Mouse (Mus musculus): Measurements from ENCODE around the gene Syngr1. TPM values are rescaled to one million over a fixed set of nuclear protein-coding genes. Genes with fewer than 3 reads are reported as not detected.

The Syngr1 gene
- total and polyA plus RNA-seq, 3 experiments = 105 to 115 TPM; not detected in 1

GRCm38 (mm10) chr15:80112499-80112898 lies 21.4 kb downstream of the Syngr1 start:
- Histone ChIP-seq H3K27me3 (ENCODE audit: control insufficient read depth in 1 of 2, insufficient read depth in 2 of 2, low read length in 2 of 2) (no peaks in the 10 kb centered on the region), H3K9me3 (replicated peaks; ENCODE audit: insufficient read depth, low read length) (no peaks in the 10 kb centered on the region), H3K27ac (ENCODE audit: control insufficient read depth, low read depth, low read length) (no peak overlapping the region), H3K9ac (ENCODE audit: control insufficient read depth, low read depth, low read length, poor library complexity, severe bottlenecking) (no peak overlapping the region), H3K79me2 (ENCODE audit: control insufficient read depth, insufficient read depth, low read length, poor library complexity) (no peaks in the 10 kb centered on the region), H3K4me3 (ENCODE audit: control insufficient read depth in 1 of 2, insufficient read depth in 1 of 2, low read depth in 2 of 2, low read length in 2 of 2) (no peak overlapping the region), H3K4me1 (ENCODE audit: control insufficient read depth in 1 of 2, insufficient read depth in 2 of 2, low read length in 2 of 2) (peaks cover 0 to 3% of the 10 kb centered on the region in 2 experiments; a peak in 2 of 4 replicates), H3K36me3 (ENCODE audit: control insufficient read depth in 1 of 2, insufficient read depth in 2 of 2, low read length in 2 of 2) (peaks cover 0 to 7% of the 10 kb centered on the region in 2 experiments; a peak in 2 of 4 replicates)
- TF ChIP-seq RAD21 (IDR thresholded peaks at IDR 0.05; ENCODE audit: low read depth, low read length) = peak; percentile 27; the same call in 1 of the 2 replicates
- no peak for TF ChIP-seq MXI1 (IDR thresholded peaks at IDR 0.05; ENCODE audit: low read depth, low read length)
- TF ChIP-seq RCOR1 (IDR thresholded peaks at IDR 0.05; ENCODE audit: low read depth, low read length) = no peak
- TF ChIP-seq UBTF (IDR thresholded peaks at IDR 0.05; ENCODE audit: borderline replicate concordance, insufficient read depth, low read depth, low read length) = no peak
- TF ChIP-seq MAX (IDR thresholded peaks at IDR 0.05; ENCODE audit: low read length) = 0 out of 2 replicates have a peak, but pooled peaks have one; percentile 13
- peak; percentile 44; the same call in 1 of the 2 replicates for TF ChIP-seq SMC3 (IDR thresholded peaks at IDR 0.05; ENCODE audit: low read depth, low read length)
- TF ChIP-seq E2F4 (IDR thresholded peaks at IDR 0.05; ENCODE audit: borderline replicate concordance, low read depth, low read length) = no peak
- TF ChIP-seq KAT2A (conservative IDR thresholded peaks at IDR 0.05; ENCODE audit: low read depth, low read length) = no peak
- TF ChIP-seq ZMIZ1 (IDR thresholded peaks at IDR 0.05; ENCODE audit: low read depth, low read length) = no peak
- no peak for TF ChIP-seq POLR2AphosphoS2 (IDR thresholded peaks at IDR 0.05; ENCODE audit: low read length)
- TF ChIP-seq BHLHE40 (IDR thresholded peaks at IDR 0.05; ENCODE audit: borderline replicate concordance, low read depth, low read length) = no peak
- TF ChIP-seq ZKSCAN1 (IDR thresholded peaks at IDR 0.05; ENCODE audit: low read depth, low read length) = 0 out of 2 replicates have a peak, but pooled peaks have one; percentile 37
- TF ChIP-seq CHD2 (IDR thresholded peaks at IDR 0.05; ENCODE audit: low read length) = no peak
- peak; percentile 29; the same call in 1 of the 2 replicates for TF ChIP-seq ZC3H11A (IDR thresholded peaks at IDR 0.05; ENCODE audit: low read depth, low read length)
- TF ChIP-seq CTCF (IDR thresholded peaks at IDR 0.05 in 2 of 3, conservative IDR thresholded peaks at IDR 0.05 in 1 of 3; ENCODE audit: control insufficient read depth in 1 of 3, insufficient read depth in 1 of 3, low read depth in 2 of 3, low read length in 3 of 3, poor library complexity in 1 of 3, severe bottlenecking in 1 of 3) = peak; percentile 13 to 59 (median 47); a peak in 4 of 6 replicates
- no peak for TF ChIP-seq MYB (IDR thresholded peaks at IDR 0.05; ENCODE audit: low read depth, low read length)
- TF ChIP-seq TBP (IDR thresholded peaks at IDR 0.05; ENCODE audit: low read depth, low read length) = no peak
- TF ChIP-seq HCFC1 (IDR thresholded peaks at IDR 0.05; ENCODE audit: low read depth, low read length) = no peak
- peak; percentile 83 for TF ChIP-seq MYC (IDR thresholded peaks at IDR 0.05; ENCODE audit: low read depth, low read length)
- peak; percentile 52 for DNase-seq (ENCODE audit: low read depth, low spot score)

GRCm38 (mm10) chr15:80114414-80114813 lies 23.3 kb downstream of the Syngr1 start:
- no peaks in the 10 kb centered on the region for H3K27me3 ChIP-seq (ENCODE audit: control insufficient read depth in 1 of 2, insufficient read depth in 2 of 2, low read length in 2 of 2)
- H3K79me2 ChIP-seq (ENCODE audit: control insufficient read depth, insufficient read depth, low read length, poor library complexity) = no peaks in the 10 kb centered on the region
- peaks cover 0 to 3% of the 10 kb centered on the region in 2 experiments; a peak in 2 of 4 replicates for H3K4me1 ChIP-seq (ENCODE audit: control insufficient read depth in 1 of 2, insufficient read depth in 2 of 2, low read length in 2 of 2)
- H3K4me3 ChIP-seq (ENCODE audit: control insufficient read depth in 1 of 2, insufficient read depth in 1 of 2, low read depth in 2 of 2, low read length in 2 of 2) = no peak overlapping the region
- H3K27ac ChIP-seq (ENCODE audit: control insufficient read depth, low read depth, low read length) = no peak overlapping the region
- no peak for TF ChIP-seq BHLHE40 (IDR thresholded peaks at IDR 0.05; ENCODE audit: borderline replicate concordance, low read depth, low read length)
- TF ChIP-seq JUND (IDR thresholded peaks at IDR 0.05; ENCODE audit: low read depth, low read length) = no peak
- TF ChIP-seq RCOR1 (IDR thresholded peaks at IDR 0.05; ENCODE audit: low read depth, low read length) = no peak
- no peak for TF ChIP-seq TAL1 (IDR thresholded peaks at IDR 0.05; ENCODE audit: low read length)
- TF ChIP-seq ELF1 (IDR thresholded peaks at IDR 0.05; ENCODE audit: low read depth, low read length) = no peak
- TF ChIP-seq MAZ (IDR thresholded peaks at IDR 0.05; ENCODE audit: low read depth, low read length) = no peak
- no peak overlapping the region for H3K9ac ChIP-seq (ENCODE audit: control insufficient read depth, low read depth, low read length, poor library complexity, severe bottlenecking)
- no peaks in the 10 kb centered on the region for H3K9me3 ChIP-seq (replicated peaks; ENCODE audit: insufficient read depth, low read length)
- peaks cover 0 to 7% of the 10 kb centered on the region in 2 experiments; a peak in 2 of 4 replicates for H3K36me3 ChIP-seq (ENCODE audit: control insufficient read depth in 1 of 2, insufficient read depth in 2 of 2, low read length in 2 of 2)
- no peak for DNase-seq (ENCODE audit: low read depth, low spot score)

Measured in MEL (cell line).